Comparison of ENCODE assay signal across 12 mouse cellular contexts in genomic region chr6:52477380-52477779, GRCm38 (mm10).
DNase-seq lines count a peak whose midpoint lies in the region; ATAC-seq and TF ChIP-seq lines count a peak whose summit lies in the region.
"Had no signal": no experiment of that assay in that cellular context is flagged by ENCODE, and none has a peak within 500 bp of the region (broad histone marks: within the 10 kb centered on the region; RNA-seq: fewer than 3 reads in every experiment).

No protein-coding gene starts in this region.

- 26% methylated on average over 7 of the region's 7 CpGs for WGBS in liver, postnatal 0 days (ENCODE audit: insufficient replicate concordance)
- 78% methylated on average over 7 of the region's 7 CpGs for WGBS in embryonic facial prominence, embryonic 10.5 days

- no peak overlapping the region for H3K9ac ChIP-seq in liver, postnatal 0 days (replicated peaks)
- H3K9ac ChIP-seq: midbrain, embryonic 15.5 days had no signal

- H3K4me1 ChIP-seq in bone marrow macrophage, adult 2 months (ENCODE audit: control insufficient read depth, insufficient read depth, low read length), result peaks cover 31% of the 10 kb centered on the region
- peaks cover 5% of the 10 kb centered on the region; the same call in 1 of the 2 replicates for H3K4me1 ChIP-seq in liver, postnatal 0 days (ENCODE audit: insufficient read depth)
- peaks cover 13% of the 10 kb centered on the region; the same call in 1 of the 2 replicates for H3K4me1 ChIP-seq in embryonic facial prominence, embryonic 10.5 days

- ATAC-seq in liver, postnatal 0 days, result peak; percentile 56; the same call in 1 of the 2 replicates
- ATAC-seq in monocyte, adult 5-6 weeks (replicated peaks; ENCODE audit: insufficient number of reproducible peaks, low FRiP score, low TSS enrichment, poor library complexity, severe bottlenecking), result peak; percentile 67
- no peak for ATAC-seq in frontal cortex, adult (ENCODE audit: low TSS enrichment)
- ATAC-seq: midbrain, embryonic 15.5 days had no signal

- peak overlapping the region; percentile 68 for H3K27ac ChIP-seq in bone marrow macrophage, adult 2 months (ENCODE audit: insufficient read depth, low read depth, low read length)
- no peak overlapping the region for H3K27ac ChIP-seq in liver, postnatal 0 days (ENCODE audit: low read depth)
- no peak overlapping the region for H3K27ac ChIP-seq in embryonic facial prominence, embryonic 10.5 days (replicated peaks)
- H3K27ac ChIP-seq: kidney, postnatal 0 days; midbrain, embryonic 15.5 days had no signal

- no peaks in the 10 kb centered on the region for H3K36me3 ChIP-seq in liver, postnatal 0 days (replicated peaks; ENCODE audit: insufficient read depth, low read length)
- H3K36me3 ChIP-seq in embryonic facial prominence, embryonic 10.5 days (replicated peaks), result no peaks in the 10 kb centered on the region
- H3K36me3 ChIP-seq: midbrain, embryonic 15.5 days had no signal

- no peaks in the 10 kb centered on the region for H3K27me3 ChIP-seq in liver, postnatal 0 days (ENCODE audit: insufficient read depth, low read length)
- H3K27me3 ChIP-seq in embryonic facial prominence, embryonic 10.5 days (replicated peaks; ENCODE audit: low read depth, poor library complexity, severe bottlenecking), result no peaks in the 10 kb centered on the region
- H3K27me3 ChIP-seq: midbrain, embryonic 15.5 days had no signal

- H3K9me3 ChIP-seq in liver, postnatal 0 days (ENCODE audit: low read length), result no peaks in the 10 kb centered on the region
- no peaks in the 10 kb centered on the region for H3K9me3 ChIP-seq in embryonic facial prominence, embryonic 10.5 days
- H3K9me3 ChIP-seq: midbrain, embryonic 15.5 days had no signal

- H3K4me2 ChIP-seq in liver, postnatal 0 days (ENCODE audit: low read depth, low read length), result no peak overlapping the region
- H3K4me2 ChIP-seq: midbrain, embryonic 15.5 days had no signal

- no peak for TF ChIP-seq EP300 in liver, postnatal 0 days (IDR thresholded peaks at IDR 0.05; ENCODE audit: low read depth)

- TF ChIP-seq CTCF in bone marrow macrophage, adult 2 months (IDR thresholded peaks at IDR 0.05; ENCODE audit: low read depth, low read length), result no peak
- no peak for TF ChIP-seq CTCF in liver, postnatal 0 days (IDR thresholded peaks at IDR 0.05; ENCODE audit: low read depth)

- no peak overlapping the region for H3K4me3 ChIP-seq in bone marrow macrophage, adult 2 months (ENCODE audit: insufficient read depth, low read length)
- no peak overlapping the region for H3K4me3 ChIP-seq in liver, postnatal 0 days (ENCODE audit: low read depth, low read length)
- no peak overlapping the region for H3K4me3 ChIP-seq in embryonic facial prominence, embryonic 10.5 days
- H3K4me3 ChIP-seq: midbrain, embryonic 15.5 days had no signal

- DNase-seq in kidney, adult 9 months, result peak; percentile 34
- no peak for DNase-seq in kidney, adult 8-10 months
- DNase-seq in liver, postnatal 0 days, result peak; percentile 25
- DNase-seq in adrenal gland, adult 8-10 months, result no peak
- no peak for DNase-seq in embryonic facial prominence, embryonic 10.5 days (ENCODE audit: low spot score)
- DNase-seq: cerebellum, adult 11-12 months; heart, postnatal 14 days had no signal

- no peak for TF ChIP-seq POLR2A in bone marrow macrophage, adult 2 months (IDR thresholded peaks at IDR 0.05; ENCODE audit: borderline replicate concordance, low read depth, low read length)

Comparison
In these comparisons a context has a peak if more than half of its experiments do, and no peak if none do; other contexts are left out.
1. DNase-seq: peak in kidney, adult 9 months (single experiment) and liver, postnatal 0 days (single experiment); none in kidney, adult 8-10 months (0 of 2), adrenal gland, adult 8-10 months (single experiment) and embryonic facial prominence, embryonic 10.5 days (single experiment).